8 mouse cellular contexts compared by ENCODE assay signal in genomic region chr12:71778137-71778536, GRCm38 (mm10). TPM values are rescaled to one million over a fixed set of nuclear protein-coding genes. Genes with fewer than 3 reads are reported as not detected.
A peak's percentile ranks its signal among the peaks of the same experiment; 100 is the strongest.
DNase-seq lines count a peak whose midpoint lies in the region; ATAC-seq and TF ChIP-seq lines count a peak whose summit lies in the region.

No protein-coding gene starts in this region.

- no peaks in the 10 kb centered on the region for H3K9me3 ChIP-seq in embryonic facial prominence, embryonic 12.5 days
- no peaks in the 10 kb centered on the region for H3K9me3 ChIP-seq in midbrain, embryonic 16.5 days (replicated peaks; ENCODE audit: control insufficient read depth, low read length, poor library complexity, severe bottlenecking)

- H3K4me2 ChIP-seq in embryonic facial prominence, embryonic 12.5 days (replicated peaks) = peak overlapping the region; percentile 34
- H3K4me2 ChIP-seq in midbrain, embryonic 16.5 days (ENCODE audit: low read length) = peak overlapping the region; percentile 49

- WGBS in embryonic facial prominence, embryonic 12.5 days = 39% methylated on average over 14 of the region's 14 CpGs
- WGBS in midbrain, embryonic 16.5 days = 35% methylated on average over 14 of the region's 14 CpGs
- WGBS in thymus, adult 2 months = 60% methylated on average over 14 of the region's 14 CpGs

- no peak overlapping the region for H3K9ac ChIP-seq in embryonic facial prominence, embryonic 12.5 days
- H3K9ac ChIP-seq in midbrain, embryonic 16.5 days (ENCODE audit: low read depth, low read length) = 0 out of 2 replicates have a peak overlapping the region, but pooled peaks have one; percentile 5

- no peak for TF ChIP-seq CTCF in thymus, adult 2 months (IDR thresholded peaks at IDR 0.05; ENCODE audit: borderline replicate concordance, control insufficient read depth, extremely low read depth, insufficient read depth, low read length, poor library complexity)

- intact Hi-C loops in heart, postnatal 10 days (cut with DNase I) = no loop called here
- intact Hi-C loops in left cerebral cortex, postnatal 10 days (cut with DNase I) = no loop called here

- 0 out of 2 replicates have a peak overlapping the region, but pooled peaks have one; percentile 4 for H3K4me3 ChIP-seq in embryonic facial prominence, embryonic 12.5 days
- peak overlapping the region; percentile 13 for H3K4me3 ChIP-seq in midbrain, embryonic 16.5 days (ENCODE audit: low read depth, low read length)
- no peak overlapping the region for H3K4me3 ChIP-seq in thymus, adult 2 months (ENCODE audit: control insufficient read depth, insufficient read depth, low read length)

- TF ChIP-seq POLR2A in thymus, adult 2 months (IDR thresholded peaks at IDR 0.05; ENCODE audit: control insufficient read depth, extremely low read depth, insufficient read depth, low read length, poor library complexity) = no peak

- H3K36me3 ChIP-seq in embryonic facial prominence, embryonic 12.5 days = no peaks in the 10 kb centered on the region
- no peaks in the 10 kb centered on the region for H3K36me3 ChIP-seq in midbrain, embryonic 16.5 days (ENCODE audit: control insufficient read depth, insufficient read depth, low read length)
- no peaks in the 10 kb centered on the region for H3K36me3 ChIP-seq in thymus, adult 2 months (ENCODE audit: control insufficient read depth, insufficient read depth, low read length)

- H3K27me3 ChIP-seq in embryonic facial prominence, embryonic 12.5 days = no peaks in the 10 kb centered on the region
- no peaks in the 10 kb centered on the region for H3K27me3 ChIP-seq in midbrain, embryonic 16.5 days (ENCODE audit: control insufficient read depth, insufficient read depth, low read depth, low read length)
- no peaks in the 10 kb centered on the region for H3K27me3 ChIP-seq in thymus, adult 2 months (ENCODE audit: control insufficient read depth, insufficient read depth, low read length)

- H3K27ac ChIP-seq in embryonic facial prominence, embryonic 12.5 days = no peak overlapping the region
- H3K27ac ChIP-seq in midbrain, embryonic 16.5 days (ENCODE audit: low read length) = no peak overlapping the region
- H3K27ac ChIP-seq in thymus, adult 2 months (ENCODE audit: control insufficient read depth, insufficient read depth, low read length) = no peak overlapping the region

- no peak for ATAC-seq in embryonic facial prominence, embryonic 12.5 days (ENCODE audit: insufficient number of reproducible peaks, insufficient read depth, low FRiP score, low TSS enrichment)
- peak; percentile 54; the same call in 1 of the 2 replicates for ATAC-seq in midbrain, embryonic 16.5 days
- no peak for ATAC-seq in granulocyte monocyte progenitor cell, adult 5-6 weeks (replicated peaks; ENCODE audit: poor library complexity, severe bottlenecking)

- H3K4me1 ChIP-seq in embryonic facial prominence, embryonic 12.5 days = 0 out of 2 replicates have a peak, but pooled peaks cover 3% of the 10 kb centered on the region
- H3K4me1 ChIP-seq in midbrain, embryonic 16.5 days (ENCODE audit: control insufficient read depth, insufficient read depth, low read length) = 0 out of 2 replicates have a peak, but pooled peaks cover 5% of the 10 kb centered on the region
- no peaks in the 10 kb centered on the region for H3K4me1 ChIP-seq in thymus, adult 2 months (replicated peaks; ENCODE audit: control insufficient read depth, insufficient read depth, low read length)

- DNase-seq in cerebellum, adult 9-10 months = peak; percentile 3
- no peak for DNase-seq in cerebellum, adult 18-20 months
- DNase-seq in heart, postnatal 10 days = peak; percentile 29 to 37
- DNase-seq in left cerebral cortex, postnatal 10 days (ENCODE audit: extremely low spot score in 1 of 2, low spot score in 2 of 2) = peak; percentile 34 to 78
- no peak for DNase-seq in thymus, adult 2 months

RNA-seq across cellular contexts. Expression of gene Daam1, which starts 52.7 kb away (rescaled TPM):
- polyA plus RNA-seq in embryonic facial prominence, embryonic 12.5 days (2016; fragmentation: Nextera tagmentation; extraction: Ambion mirVana) = 8.4 and 9.8 TPM in 2 replicates
- total RNA-seq in heart, postnatal 10 days (2021) = 10 to 100 TPM; 70.7 to 86.4 TPM
- 10 to 100 TPM; 86.0 to 97.4 TPM for total RNA-seq in left cerebral cortex, postnatal 10 days (2021)
- 33.0 and 33.4 TPM in 2 replicates for polyA plus RNA-seq in midbrain, embryonic 16.5 days (2015; fragmentation: Nextera tagmentation; extraction: Ambion mirVana)
- total RNA-seq in granulocyte monocyte progenitor cell, adult 5-6 weeks (2014; fragmentation: Nextera tagmentation) = 8.8 and 9.4 TPM in 2 replicates
- total RNA-seq in granulocyte monocyte progenitor cell, adult 5-6 weeks (2017) = 17.8 and 18.4 TPM in 2 replicates
- polyA plus RNA-seq in thymus, adult 2 months (2012; rRNA removed) = 2.8 and 3.4 TPM in 2 replicates

Comparison
In these comparisons a context has a peak if more than half of its experiments do, and no peak if none do; other contexts are left out.
1. DNase-seq: peak in cerebellum, adult 9-10 months (single experiment), heart, postnatal 10 days (2 of 2) and left cerebral cortex, postnatal 10 days (2 of 2); none in cerebellum, adult 18-20 months (0 of 2) and thymus, adult 2 months (single experiment).